Mouse (Mus musculus): ENCODE measurements at regions not wholly inside any gene's neighbourhood (a gene's known extent, or its start where the extent isn't known, plus 50 kb on each side); places are given as distances from the start of the nearest gene placed in this dataset.
A peak's percentile ranks its signal among the peaks of the same experiment; 100 is the strongest.

DNA sequence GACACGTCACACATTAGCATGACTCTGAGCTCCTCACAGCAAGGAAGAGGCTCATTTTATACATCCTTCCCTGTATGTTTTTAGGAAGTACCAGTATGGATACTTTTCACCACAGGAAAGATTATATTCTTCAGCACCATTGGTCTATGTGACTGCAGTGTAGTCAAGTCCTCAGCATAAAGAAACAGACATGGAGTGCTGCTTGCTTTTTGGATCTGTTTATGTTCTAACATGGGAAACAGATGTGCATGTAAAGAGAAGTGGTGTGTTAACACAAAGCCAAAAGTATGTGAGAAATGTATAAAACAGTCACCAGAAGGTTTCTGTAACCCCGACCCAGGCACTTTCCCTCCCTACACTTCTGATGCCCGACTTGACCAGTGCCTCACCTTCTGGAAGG is 553.3 kb upstream of the Id2 start:
- no peak for ATAC-seq (ENCODE audit: insufficient number of reproducible peaks, low FRiP score, low TSS enrichment)

DNA sequence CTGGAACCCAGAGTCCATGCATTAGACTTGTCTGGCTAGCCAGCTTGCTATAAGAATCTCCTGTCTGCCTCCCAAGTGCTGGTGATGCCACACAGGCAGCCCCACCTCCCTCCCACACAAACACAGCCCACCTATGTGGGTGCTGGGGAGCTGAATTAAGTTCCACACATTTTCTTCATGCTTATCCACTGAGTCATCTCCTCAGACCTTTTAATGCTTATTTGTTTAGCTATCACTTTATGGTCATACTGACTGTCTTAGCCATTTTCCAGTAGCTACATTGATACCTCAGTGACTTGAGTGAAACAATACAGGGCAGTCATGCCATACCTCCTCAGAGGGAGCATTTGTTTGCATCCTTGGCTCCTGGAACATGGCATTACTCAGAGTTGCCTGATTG is 531.1 kb upstream of the Id2 start:
- ATAC-seq (ENCODE audit: insufficient number of reproducible peaks, low FRiP score, low TSS enrichment), result no peak

DNA sequence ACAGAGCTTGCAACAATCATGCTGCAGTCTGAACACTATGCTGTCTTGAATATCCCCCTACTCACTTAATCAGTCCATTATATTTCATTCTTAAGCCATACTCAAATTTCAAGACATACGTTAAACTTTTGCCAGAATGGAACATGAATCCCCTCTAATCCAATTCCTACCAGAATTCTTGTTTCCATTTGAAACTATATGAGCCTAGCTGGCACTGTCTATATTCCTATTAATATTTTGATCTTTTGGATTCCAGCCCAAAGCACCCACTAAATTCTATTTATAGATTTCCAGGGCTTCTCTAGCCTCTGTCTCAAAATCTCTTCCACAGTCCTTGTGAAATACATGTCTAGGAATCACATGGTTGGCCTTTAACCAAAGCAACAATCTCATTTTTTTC is 528.9 kb upstream of the Id2 start:
- ATAC-seq (ENCODE audit: insufficient number of reproducible peaks, low FRiP score, low TSS enrichment), result no peak

DNA sequence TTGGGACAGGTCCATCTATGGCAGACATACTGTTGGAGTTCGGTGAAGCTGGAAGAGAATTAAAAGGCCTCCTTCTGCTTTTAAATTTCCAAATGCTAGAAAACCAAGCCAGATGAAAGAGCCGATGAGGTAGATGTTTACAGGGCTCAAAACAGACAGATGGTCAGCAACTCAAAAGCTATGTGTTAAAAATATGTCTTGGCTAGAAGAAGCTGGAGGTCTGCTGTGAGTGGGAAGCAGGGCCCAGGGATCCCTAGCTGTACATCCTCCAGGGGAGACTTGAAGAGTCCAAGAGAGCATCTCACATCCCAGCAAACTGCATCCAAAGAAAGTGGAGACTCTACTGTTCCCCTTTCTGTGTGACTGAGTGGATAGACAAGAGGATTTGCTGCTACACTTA is 526.5 kb upstream of the Id2 start:
- no peak for ATAC-seq (ENCODE audit: insufficient number of reproducible peaks, low FRiP score, low TSS enrichment)

DNA sequence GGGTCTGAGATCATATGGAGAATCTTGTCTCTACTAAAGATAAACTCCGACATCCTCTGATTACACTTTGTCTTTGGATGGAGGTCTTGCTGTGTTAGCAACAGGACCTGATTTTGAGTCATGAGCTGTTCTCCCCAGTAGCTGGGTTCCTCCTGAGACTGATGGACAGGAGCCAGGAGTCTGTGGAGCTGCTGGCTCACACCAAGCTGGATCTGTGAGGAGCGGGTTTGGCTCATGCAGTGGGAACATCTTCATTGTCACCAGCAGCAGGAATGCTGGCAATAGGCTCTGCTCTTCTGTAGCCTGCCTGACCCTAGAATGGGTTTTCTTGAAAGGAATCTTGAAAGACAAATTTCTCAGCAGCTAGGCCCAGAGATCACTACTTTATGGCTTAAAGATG is 524.2 kb upstream of the Id2 start:
- ATAC-seq (ENCODE audit: insufficient number of reproducible peaks, low FRiP score, low TSS enrichment), result peak; percentile 69

DNA sequence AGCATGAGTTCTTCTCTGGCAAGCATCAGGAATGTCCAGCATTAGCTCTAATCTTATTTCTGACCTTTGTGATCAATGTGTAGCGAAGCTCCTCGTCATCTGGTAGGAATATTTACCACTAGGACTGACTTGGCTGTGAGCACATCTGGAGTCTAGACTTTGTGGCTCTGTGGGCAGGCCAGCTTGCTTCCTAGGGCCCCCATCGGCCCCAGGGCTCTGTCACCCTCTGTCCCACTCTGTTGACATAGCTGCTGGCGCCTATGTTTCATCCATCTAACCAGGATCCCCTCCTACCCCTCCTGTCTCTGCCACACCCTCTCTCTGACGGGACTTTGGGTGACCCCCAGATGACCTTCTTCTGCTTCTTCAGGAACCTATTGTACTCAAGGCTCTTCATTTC is 520.6 kb upstream of the Id2 start:
- no peak for ATAC-seq (ENCODE audit: insufficient number of reproducible peaks, low FRiP score, low TSS enrichment)

DNA sequence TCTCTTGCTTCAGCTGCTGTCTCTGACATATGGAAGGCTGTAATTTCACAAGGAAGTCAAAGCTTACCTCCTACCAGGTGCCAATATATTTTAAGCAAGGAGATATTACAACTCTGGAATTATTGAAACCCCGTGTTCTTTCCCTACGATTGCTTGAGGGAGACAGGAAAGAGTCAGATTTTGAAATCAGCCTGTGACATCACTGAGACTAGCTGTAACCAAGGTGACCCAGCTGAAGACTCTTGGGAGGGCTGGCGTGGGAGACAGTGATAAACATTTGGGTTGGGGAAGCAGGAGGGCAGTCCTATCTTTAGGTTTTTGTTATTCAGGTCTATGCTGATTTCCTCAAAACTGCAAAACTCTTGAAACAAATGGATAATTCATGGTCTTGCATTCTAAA is 518.4 kb upstream of the Id2 start:
- ATAC-seq (ENCODE audit: insufficient number of reproducible peaks, low FRiP score, low TSS enrichment), result no peak

DNA sequence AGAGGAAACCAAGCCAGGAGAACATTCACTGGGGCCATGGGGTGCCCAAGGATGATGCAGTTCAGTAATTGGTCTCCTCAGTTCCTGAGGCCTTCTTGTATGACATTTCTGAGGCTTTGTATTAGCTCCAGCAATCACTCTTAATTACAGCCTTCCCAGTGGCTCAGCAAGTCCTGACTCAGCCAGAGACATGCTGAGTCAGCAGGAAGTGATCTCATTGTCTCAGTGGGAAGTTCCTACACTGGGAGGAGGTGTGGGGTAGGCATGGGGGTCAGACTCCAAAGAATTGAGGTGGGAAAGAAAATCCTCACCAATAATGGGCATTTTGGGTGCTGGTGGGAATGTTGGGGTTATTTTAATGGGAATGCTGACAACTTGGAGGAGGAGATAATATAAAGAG is 516.5 kb upstream of the Id2 start:
- ATAC-seq (ENCODE audit: insufficient number of reproducible peaks, low FRiP score, low TSS enrichment), result no peak

DNA sequence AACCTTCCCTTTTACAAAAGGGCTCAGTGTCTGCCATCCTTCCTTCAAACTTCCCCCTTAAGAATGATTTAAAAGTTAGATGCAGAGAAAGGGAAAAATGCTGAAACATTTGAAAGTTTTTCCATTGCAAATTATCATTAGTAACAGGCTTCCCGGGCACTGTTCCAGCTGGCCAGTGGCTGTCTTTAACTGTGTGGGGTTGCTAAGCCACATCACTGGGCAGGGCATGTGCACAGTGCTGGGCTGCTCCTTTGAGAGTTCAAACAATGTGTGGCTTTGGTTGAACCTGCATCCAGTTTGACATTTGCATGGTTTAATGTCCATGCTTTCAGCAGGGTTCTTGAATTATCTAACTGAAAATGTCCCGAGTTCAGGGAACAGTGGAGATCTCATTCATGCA is 512.1 kb upstream of the Id2 start:
- no peak for ATAC-seq (ENCODE audit: insufficient number of reproducible peaks, low FRiP score, low TSS enrichment)

DNA sequence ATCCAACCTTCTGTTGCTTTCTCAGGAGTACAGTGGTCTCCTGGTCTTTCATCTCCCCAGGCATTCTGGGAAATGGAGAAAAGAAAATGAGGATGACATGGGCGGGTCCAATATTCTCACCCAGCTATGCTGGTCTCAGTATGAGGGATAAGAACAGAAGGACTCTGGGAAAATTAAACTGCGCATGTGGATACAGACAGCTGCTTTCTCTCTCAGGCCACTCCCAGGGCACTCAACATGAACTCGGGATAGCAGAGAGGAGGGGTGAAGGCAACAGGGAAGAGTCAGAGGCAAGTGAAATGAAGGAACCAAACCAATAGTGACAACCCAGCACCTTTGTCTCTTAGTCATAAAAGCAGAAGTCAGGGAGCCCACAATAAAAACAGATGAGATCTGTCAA is 508.5 kb upstream of the Id2 start:
- ATAC-seq (ENCODE audit: insufficient number of reproducible peaks, low FRiP score, low TSS enrichment), result no peak

DNA sequence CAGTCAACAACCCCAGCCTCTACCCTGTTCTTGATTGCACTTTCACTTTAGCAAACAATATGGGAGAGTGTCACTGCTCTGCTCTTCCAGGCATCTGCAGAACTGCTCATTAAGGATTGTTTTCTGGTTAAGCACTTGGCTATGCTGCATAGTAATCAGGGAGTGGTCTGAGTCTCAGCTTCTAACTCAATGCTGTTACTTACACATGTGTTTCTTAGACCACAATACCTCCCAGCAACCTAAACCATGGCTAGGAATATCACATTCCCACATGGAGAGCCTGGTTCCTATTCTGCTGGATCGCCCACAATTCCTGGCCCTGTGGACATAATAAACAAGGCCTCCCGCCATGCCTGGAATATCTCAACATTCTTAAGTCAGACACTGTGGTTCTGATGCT is 493.3 kb upstream of the Id2 start:
- no peak for ATAC-seq (ENCODE audit: insufficient number of reproducible peaks, low FRiP score, low TSS enrichment)

DNA sequence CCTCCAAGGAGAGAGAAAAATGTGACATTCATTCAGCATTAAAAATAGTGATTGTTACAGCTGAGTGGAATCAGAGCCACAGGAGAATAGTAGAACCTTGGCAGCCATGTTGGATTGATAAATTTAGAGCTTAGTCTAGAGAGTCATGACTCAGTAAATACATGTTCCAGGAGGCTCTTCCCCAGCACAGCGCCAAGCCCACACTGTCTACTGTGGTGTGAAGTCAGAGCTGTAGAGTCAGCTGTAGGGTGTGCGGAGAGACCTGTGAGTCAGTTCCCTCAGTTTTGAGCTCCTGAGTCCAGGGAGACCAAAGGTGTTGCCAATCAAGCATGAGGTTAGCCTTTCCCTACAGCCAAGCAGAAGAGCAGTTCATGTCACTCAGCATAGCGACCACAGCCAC is 488.8 kb upstream of the Id2 start:
- ATAC-seq (ENCODE audit: insufficient number of reproducible peaks, low FRiP score, low TSS enrichment), result no peak

DNA sequence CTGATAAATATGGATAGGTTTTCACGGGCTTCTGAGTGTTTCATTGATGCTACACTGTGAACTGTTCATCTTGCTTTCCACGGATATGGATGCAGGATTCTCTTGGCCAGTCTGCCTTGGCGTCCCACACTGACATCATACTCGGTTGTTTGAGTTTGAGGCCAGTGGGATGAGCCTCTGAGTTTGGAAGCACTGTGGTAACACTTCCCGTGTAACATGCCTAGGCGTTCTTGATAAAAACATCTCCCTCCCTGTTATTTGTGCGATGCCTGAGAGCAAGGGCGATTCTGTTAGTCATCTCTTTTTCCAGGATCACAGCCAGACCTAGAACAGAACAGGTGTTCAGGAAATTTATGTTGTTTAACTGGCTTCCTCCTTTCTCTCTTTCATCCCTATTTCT is 482.5 kb upstream of the Id2 start:
- ATAC-seq (ENCODE audit: insufficient number of reproducible peaks, low FRiP score, low TSS enrichment), result peak; percentile 61

DNA sequence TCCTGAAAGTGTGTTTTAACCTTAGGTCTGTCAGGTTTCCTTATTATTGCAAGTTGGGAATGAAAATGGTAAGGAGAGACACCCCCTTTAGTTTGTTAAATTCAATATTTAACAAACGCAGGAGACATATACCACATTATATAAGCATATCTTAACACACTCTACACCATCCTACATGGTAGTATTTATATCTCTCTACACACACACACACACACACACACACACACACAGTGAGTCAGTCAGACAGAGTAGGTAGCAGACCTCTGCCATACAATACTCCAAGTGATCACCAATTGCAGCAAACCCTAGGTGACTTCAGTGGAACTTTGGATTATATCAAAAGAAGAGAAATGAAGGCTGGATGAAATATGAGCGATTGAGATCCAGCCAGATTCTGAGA is 468.2 kb upstream of the Id2 start:
- no peak for ATAC-seq (ENCODE audit: insufficient number of reproducible peaks, low FRiP score, low TSS enrichment)

DNA sequence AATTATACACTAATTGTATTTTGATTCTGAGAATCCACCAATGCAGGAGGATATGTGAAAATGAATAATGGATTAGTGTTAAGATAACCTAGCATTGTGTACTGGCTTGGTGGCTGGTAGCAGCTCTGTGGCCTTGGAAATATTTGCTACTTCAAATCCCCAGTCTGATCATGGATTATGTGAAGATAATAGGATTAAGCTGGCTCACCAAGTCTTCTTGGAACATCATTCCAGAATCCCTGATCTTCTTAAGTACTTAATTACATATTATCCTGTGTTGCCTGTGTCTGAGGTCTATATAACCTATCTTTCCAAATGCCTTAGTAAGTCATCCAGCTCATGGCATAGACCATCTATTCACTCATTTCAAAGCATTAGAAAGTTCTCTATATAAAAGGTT is 462.7 kb upstream of the Id2 start:
- no peak for ATAC-seq (ENCODE audit: insufficient number of reproducible peaks, low FRiP score, low TSS enrichment)

DNA sequence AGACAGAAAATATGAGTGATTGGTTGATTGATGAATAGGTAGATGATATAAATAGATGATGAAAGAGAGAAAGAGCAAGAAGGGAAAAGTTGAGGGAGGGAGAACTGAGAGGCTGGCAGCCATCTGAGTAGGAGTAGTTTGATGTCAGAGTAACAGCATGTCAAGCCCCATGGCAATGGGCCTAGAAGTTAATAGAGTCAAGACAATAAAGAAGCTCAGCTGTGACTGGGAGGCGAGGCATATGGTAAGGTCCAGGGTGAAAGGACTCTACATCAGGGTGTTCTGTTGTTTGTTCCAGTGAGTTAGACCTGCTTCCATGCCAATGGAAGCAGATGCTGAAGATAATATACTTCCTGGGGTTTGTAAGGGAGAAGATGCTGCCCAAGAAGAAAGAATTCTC is 456.7 kb upstream of the Id2 start:
- no peak for ATAC-seq (ENCODE audit: insufficient number of reproducible peaks, low FRiP score, low TSS enrichment)

DNA sequence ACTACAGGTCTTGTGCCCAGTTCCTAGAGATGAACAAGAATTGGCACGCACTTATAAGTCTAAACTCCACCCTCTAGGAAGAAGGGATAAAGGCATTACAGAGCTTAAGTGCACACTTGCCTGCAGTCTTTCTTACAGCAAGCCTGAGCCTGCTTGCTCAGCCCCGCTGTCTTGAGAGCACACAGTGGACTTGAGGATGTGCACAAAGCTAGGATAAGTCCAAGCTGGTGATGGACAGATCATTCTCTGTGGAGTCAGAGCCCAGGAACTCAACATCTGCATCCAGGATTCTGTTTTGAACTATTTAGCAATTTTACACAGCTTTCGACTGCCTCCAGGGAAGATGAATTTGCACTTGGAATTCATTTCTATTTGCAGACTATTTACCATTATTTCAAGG is 452.8 kb upstream of the Id2 start:
- ATAC-seq (ENCODE audit: insufficient number of reproducible peaks, low FRiP score, low TSS enrichment), result no peak

DNA sequence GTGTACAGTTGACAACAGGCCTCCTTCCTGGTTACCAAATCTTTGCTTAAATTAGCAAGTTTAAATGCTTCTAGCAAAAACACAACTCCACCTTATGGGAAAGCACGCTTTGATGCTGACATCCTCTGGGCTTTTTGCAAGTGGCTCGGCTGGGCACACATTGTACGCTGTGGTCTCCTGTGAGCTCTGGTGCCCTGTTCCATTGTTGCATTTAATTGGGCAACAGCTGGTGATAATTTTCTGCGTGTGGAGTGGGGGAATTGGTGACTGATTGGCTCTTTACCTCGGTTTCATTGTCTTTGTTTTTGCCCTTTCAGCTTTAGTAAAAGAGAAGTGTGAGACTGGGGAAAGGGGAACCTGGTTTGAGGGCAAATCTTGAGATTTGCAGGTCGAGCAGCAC is 447.3 kb upstream of the Id2 start:
- ATAC-seq (ENCODE audit: insufficient number of reproducible peaks, low FRiP score, low TSS enrichment), result no peak

DNA sequence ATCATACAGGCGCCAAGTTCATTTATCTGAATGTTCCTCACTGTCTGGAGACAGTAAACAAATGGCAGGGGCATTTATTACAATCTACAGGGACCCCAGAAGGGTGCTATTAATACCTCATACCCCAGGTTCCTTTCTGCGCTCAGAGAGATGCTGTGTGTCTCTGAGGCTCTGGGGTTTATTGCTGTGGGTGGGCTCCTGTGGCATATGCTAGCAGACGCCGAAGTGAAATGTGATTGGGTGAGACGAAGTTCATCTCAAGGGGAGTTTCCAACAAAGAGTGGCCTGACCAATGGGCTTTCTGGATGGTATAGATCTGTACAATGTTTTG is 437.6 kb upstream of the Id2 start:
- no peak for ATAC-seq (ENCODE audit: insufficient number of reproducible peaks, low FRiP score, low TSS enrichment)

DNA sequence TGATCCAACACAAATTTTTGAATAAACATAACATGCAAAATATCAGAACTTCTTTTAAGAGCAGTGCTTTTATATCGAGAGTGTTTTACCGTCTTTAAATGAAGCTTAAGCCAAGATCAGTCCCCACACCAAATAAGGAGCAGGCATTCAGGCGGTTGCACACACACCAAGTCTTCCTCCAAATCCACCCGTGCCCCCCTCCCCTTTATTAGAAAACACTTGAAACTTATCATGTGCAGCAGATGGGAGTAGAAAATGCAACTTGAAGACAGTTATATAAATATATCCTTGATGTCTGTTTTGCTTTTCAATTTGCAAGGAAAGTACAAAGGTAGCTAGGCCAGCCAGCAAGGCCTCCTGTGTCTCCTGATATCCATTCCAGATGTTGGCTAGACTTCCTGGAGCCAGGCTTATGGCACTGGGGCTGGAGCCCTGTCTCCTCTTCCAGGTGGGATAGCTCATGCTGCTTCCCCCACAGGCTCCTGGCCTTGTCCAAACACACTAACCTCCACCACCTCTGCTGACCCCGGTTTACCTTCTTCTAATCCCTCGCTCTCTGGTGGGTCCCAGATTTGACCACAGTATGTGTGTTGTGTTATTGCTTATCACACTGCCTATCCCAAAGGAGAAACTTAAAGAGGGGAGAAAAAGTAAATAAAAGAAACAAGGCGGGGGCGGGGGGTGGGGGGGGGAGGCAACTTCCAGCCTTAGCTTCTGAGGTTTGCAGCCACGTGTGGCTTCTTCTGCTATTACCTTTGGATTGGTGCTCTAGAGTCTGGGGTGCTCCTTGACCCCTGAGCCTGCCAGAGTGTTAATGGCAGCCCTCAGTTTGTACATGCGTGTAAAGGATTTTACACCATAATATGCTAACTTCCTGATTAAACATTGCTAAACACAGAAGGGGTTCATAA is 437.0 kb upstream of the Id2 start:
- no peak for ATAC-seq (ENCODE audit: insufficient number of reproducible peaks, low FRiP score, low TSS enrichment)

DNA sequence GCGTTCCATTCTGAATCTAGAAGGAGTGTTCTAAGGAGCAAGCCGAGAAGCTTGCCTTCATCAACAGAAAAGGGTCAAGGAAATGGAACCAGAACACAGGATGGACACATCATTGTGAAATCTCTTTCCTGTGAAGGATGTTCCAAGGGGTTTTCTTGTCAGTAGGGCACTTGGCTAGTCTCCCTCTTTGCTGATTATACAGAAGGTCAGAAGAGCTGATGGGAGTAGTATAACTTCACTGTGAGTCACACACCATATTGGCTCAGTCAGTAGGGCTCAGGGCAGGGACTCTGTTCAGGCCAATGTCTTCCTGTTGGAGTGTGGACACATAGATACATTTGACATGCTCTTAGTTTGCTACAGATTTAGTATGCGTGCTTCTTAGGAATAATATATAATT is 433.5 kb upstream of the Id2 start:
- ATAC-seq (ENCODE audit: insufficient number of reproducible peaks, low FRiP score, low TSS enrichment), result no peak

DNA sequence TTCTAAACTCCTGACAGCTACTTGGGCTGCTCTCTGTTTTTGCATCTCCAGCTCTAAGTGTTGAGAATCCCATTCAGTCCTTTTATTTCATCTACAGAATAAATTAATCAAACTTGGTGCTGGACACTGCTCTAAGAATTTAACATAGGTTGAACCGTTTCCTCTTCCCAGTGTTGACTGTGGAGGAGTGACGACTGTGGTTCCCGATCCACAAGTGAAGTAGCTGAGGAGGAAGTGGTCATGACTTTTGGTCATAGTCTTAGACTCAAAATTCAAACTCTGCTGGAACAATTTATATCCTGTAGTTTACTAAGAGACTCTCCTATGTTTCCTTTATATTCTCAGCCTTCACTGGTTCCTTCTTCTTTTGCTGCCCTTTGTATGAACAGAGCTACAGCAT is 432.6 kb upstream of the Id2 start:
- no peak for ATAC-seq (ENCODE audit: insufficient number of reproducible peaks, low FRiP score, low TSS enrichment)

DNA sequence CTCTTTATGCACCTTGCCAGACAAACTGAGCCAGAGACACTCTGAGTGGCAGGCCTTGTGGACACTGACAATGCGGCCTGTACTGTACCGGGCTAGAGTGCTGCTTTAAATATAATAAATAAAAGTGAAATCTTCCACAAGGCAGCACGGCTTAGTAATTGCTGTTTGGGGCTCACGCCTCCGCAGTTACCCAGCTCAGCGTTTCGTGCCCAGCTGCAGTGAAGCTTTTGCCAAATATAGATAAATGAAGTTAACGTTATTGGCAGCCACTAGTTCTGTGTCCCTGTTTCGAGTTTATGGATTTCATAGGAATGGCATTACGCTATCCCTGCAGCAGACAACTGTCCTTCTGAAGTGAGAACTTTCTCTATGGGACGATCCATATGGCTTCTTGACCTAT is 429.7 kb upstream of the Id2 start:
- no peak for ATAC-seq (ENCODE audit: insufficient number of reproducible peaks, low FRiP score, low TSS enrichment)

All from cerebellum, adult (tissue).